Mouse (Mus musculus): ENCODE results near the gene Rgl1.

Rgl1 gene

DNA sequence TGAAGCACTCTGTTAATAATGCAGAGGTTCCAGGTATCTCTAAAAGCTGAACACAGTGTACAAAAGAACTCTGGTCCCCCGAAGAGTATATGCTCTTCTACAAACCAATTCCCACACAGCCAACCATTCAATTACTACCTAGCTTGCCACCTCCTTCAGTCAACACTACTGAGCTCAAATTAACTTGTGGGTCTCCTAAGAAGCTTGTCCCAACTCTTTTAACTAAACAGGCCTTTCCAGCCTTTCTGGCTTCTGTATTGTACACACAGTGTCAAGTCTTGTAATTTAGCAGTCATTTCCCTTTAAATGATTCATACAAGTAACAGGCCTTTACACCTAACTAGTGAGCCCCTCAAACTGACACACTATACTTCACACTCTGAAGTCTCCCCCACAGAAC, 48.8 kb downstream of the Rgl1 start:
- no peak for DNase-seq (ENCODE audit: low read depth, low spot score)

DNA sequence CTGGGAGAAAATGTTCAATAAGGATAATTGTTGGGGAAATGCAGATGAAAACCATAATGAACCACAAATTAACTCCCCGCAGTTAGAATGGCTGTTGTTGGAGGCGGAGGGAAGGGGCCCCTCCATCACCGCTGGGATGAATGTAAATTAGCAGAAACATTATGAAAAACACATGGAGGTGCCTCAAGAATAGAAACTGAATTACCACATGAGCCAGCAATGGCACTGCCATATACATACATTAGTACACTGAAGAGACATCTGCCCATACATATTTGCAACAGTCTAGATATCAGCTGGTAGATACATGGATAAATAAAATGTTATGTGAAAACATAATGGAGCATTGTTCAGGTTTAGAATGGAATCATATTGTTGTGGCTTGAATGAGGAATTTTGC, 51.7 kb downstream of the Rgl1 start:
- no peak for DNase-seq (ENCODE audit: low read depth, low spot score)

DNA sequence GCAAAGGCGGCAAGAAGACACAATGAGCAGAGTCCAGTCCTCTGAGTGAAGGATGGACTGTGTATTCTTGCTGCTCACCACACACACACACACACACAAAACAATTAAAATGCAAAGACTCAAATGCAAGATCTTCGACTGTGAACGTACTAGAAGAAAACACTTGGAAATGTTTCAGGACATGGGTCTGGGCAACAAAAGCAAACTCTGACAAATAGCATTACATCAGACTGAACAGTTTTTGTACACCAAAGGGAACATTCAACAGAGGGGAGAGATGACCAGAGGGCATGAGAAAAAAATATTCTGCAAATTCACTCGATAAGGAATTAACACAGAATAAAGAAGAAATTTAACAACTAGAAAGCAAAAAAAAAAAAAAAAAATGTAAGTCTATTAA, 52.2 kb downstream of the Rgl1 start:
- DNase-seq (ENCODE audit: low read depth, low spot score), result no peak

DNA sequence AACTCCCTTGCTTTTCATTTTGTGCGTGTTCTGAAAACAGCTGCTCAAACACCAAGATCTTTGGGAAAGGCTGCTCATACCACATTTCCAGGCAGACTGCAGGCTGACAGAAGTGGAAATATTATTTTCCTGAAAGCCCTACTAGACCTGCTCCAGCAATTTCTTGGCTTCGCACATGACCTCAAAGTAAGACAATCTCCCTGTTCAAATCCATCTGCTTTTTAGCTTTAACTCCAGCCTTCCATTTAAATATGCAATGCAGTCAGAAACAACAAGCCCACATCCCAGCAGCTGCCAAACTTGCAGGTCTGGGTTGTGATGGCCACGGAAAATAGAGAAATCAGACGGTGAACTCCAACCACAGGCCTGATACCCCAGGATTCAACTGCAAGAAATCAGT, 55.1 kb downstream of the Rgl1 start:
- DNase-seq (ENCODE audit: low read depth, low spot score), result no peak

DNA sequence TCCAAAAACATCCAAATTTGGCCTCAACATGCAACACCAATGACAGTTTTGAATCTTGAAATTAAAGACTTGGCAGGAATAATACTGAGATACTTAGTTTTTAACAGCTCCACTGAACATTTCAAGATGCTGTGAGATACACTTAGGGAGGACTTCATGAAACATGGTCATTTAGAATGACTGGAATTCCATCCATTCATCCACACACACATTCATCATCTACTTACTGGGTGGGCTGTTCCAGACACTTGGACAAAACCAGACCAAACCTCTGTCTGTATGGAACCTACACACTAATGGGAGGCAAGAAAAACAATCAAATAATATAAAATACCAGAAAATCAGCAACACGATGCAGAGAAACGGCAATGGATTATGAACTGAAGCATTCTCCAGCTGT, 58.6 kb downstream of the Rgl1 start:
- DNase-seq (ENCODE audit: low read depth, low spot score), result no peak

DNA sequence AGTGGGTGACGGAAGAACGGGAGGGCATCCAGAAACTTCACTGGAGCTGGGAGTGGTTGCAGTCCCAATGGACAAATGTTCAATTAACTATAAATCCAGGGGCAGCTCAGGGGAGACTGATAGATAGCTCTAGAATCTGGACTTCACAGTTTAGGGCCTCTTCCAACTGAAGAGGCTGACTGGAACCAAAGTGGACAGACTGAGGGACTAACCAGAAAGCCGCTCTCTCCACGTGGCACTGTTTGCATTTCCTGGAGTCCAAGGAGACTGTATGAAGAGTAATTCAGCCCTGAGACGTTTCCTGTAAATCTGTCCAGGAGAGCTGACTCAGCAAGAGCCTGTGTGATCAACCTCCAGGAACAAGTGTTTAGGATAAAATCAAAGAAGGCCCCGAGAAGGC, 62.2 kb downstream of the Rgl1 start:
- DNase-seq (ENCODE audit: low read depth, low spot score), result no peak

DNA sequence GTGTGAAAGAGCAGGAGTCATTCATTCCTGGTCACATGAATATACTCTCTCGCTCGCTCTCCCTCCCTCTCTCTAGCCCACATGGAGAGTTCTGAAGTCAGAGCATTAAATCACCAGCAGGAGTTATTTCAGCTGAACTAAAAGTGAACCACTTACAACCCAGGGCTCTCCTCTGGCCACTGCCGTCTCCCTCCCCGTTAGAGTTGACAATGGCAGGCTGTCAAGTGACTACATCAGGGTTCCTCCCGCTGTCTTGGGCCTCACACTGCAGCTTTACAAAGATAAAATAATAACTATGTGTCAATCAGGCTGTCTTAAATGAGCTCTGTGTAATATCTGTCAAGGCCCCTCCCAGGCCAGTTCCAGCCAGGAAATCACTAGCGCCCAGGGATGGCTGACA, 63.2 kb downstream of the Rgl1 start:
- DNase-seq (ENCODE audit: low read depth, low spot score), result no peak

DNA sequence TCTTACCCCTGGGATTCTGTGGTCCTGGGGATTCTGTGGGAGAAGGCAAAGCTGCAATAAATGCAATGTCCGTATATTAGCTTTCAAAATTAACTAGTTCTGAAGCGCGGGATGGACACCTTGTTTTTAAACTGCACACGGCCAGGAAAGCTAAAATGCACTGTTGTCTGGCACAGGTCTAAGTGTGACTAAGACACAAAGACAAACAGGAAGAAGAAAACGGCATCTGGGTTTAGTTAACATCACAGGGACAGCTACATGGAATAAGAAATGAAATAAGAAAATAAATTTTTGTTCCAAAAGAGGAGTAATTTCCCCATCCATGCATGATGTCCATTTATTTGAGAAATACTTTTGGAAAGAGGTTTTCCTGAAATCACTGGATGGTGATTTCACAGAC, 65.1 kb downstream of the Rgl1 start:
- DNase-seq (ENCODE audit: low read depth, low spot score), result no peak

DNA sequence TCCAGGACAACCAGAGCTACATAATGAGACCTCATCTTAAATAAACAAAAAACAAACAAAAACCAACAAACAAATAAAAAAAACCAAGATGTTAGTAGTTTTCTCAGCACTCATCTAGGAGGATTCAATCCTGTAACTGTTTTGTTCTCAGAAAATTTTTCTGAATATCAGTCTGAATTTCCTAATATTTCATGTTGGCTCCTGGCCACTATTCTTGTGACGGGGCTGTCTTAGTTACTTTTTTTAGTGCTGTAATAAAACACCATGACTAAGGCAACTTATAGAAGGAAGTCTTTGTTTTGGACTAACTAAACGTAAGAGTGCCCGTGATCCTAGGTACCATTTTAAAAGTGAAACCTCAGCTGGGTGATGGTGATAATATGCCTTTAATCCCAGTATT, 68.8 kb downstream of the Rgl1 start:
- no peak for DNase-seq (ENCODE audit: low read depth, low spot score)

DNA sequence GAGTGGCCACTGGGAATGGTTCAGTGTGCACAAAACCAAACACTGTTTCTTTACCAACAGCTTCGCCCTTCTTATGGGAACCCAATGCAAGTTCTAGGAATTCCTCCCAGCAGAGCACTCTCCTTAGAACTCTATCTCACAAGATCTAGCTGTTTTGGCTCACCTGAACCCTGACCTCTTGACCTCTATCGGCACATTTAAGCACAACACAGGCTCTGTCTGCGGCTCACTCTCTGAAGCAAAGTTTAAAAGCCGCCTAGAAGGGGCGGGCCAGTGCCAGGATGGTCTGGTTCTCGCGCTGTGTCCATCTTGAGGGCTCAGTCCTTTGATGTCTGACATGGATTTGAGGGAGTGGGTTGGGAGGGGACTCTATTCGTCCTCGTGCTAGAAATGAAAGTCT, 70.7 kb downstream of the Rgl1 start:
- DNase-seq (ENCODE audit: low read depth, low spot score), result peak; percentile 43

DNA sequence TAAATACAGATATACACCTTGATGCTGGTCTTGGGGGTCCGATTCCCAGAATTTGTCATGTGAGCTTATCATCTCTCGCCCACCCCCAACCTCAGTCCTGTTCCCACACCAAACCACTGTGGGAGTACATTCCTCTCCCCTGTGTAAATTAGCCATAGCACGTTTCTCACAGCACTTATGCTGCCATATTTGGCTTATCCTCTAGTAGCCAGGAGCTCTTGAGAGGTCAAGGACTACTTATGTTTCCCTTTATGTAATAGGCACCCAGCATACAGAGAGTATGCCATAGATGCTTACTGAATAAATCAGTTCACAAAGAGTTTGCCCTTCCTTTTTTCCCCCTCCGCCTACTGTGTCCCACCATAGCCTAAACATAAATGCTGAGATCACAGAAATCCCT, 76.2 kb downstream of the Rgl1 start:
- DNase-seq (ENCODE audit: low read depth, low spot score), result no peak

DNA sequence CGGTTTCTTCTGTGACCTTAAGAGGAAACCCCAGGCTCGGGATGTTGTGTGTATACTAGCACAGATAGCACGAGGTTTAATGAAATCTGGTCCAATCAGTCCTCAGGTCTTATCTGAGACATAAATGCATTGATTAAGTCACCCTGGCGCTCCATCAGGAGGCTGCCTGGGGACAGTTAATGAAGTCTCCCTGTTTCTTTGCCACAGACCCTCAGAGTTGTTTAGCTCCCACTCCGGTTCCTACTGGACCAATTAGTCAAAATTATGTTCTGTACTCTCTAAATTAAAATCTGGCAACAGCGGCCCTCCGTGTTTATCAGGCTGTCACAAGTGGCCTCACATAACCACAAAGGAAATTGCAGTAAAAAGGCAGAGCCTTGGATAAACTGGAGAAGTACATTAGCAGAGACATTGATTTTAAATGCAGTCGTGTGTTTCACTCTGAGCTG, 78.4 kb downstream of the Rgl1 start:
- DNase-seq (ENCODE audit: low read depth, low spot score), result no peak

DNA sequence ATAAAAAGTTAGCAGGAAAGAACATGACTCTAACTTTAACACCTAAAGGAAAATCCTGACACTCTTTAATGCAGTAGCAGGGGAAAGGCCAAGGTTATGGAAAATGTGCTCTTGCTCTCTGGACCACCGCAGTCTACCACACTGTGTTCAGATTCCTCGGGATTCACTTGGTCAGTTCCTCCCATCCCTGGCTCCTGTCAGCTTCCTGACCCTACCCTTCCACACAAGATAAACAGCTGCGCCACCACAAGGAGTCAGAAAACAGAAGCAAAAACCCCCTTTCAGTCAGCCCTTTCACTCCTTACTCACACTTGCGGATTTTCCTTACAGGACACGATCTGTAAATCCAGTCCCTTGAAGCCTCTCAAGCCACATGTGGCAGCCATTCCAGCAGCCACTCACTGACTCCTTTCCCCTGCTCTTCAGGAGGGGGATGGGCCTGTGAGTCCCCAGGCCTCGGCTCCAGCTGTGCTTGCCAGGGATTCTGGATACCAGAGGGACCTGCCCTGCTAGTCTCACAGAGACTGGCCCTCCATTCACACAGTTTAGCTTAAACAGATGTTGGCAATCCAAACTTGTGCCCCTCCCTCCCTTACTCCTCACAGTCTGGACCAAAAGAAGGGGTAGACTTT, 78.9 kb downstream of the Rgl1 start:
- peak; percentile 59 for DNase-seq (ENCODE audit: low read depth, low spot score)

DNA sequence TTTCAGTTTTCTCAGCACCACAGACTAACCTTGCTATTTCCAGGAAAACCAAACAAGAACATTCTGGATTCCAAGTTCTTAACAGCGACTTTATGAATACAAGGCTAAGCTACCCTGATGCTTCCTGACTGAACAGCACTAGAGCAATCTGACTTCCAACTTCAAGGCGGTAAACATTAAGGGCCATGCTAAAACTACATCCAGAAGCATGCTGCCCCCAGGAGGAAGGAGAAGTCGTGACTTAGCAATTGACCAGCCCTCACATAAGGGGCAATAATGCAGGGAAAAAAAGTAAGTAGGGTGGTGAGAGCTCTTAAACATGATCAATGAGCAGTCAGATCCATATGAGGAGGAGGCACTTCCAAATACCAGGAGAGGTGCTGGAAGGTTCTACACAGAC, 80.6 kb downstream of the Rgl1 start:
- DNase-seq (ENCODE audit: low read depth, low spot score), result no peak

DNA sequence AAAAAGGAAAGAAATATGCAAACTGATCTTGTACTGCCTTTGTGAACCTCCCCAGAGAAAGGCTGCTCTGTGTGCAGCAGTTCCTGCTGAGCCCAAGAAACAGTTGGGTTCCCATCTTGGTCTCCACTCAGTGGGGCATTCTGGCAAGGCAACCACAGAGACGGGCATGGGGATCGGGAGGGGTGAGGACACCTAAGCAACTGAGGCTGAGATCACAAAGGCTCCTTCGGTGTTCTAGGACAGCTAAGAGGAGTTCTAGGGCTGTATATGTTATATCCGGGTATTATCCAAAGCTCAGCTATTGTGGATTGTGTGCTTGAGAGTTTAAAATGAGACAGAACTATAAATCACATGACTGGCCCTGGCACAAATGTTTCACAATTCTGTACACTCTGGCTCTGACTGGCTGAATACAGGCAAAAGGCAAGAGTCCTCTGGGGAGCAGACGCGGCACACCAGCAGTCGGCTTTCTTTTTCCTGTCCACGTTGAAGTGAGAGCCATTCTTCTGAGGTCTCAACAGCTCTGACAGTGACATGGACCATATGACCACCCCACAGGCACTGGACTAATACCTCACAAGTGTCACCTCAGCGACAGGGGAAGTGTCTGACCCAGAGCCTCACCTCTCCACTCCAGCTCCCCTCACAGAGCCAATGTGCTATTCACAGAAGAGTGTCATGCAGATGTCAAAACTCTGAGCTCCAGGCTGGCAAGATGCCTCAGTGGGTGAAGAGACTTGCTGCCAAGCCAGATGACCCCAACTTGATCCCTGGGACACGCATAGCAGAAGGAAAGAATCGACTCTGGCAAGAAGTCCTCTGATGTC, 83.6 kb downstream of the Rgl1 start:
- no peak for DNase-seq (ENCODE audit: low read depth, low spot score)

DNA sequence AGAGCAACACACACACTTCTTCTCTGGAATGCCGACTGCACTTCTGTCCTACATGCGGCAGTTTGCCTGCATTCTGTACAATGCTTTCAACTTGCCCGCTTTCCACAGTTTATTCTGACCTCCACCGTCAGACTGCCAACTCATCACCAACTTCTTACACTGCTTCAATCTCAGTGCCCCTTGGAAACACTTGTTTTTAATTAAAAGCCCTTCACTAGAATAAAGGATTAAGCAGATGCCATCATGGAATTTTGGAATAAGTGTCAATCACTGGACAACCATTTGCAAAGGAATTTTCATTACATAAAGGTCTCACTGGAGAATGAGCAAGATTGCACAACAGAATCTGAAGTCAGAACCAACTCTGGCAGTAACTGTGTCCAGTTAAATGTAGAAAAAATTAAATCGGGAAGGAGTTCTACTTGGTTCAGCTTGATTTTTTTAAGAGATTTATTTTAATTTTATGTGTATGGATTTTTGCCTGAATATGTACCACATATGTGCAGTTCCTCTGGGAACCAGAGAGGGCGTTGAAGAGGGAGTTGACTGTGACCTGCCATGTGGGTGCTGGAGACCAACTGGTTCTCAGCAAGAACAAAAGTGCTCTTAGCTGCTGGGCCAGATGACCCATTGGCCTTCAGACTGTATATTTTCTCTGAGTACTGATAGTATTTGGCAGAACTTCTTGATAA, 84.3 kb downstream of the Rgl1 start:
- no peak for DNase-seq (ENCODE audit: low read depth, low spot score)

DNA sequence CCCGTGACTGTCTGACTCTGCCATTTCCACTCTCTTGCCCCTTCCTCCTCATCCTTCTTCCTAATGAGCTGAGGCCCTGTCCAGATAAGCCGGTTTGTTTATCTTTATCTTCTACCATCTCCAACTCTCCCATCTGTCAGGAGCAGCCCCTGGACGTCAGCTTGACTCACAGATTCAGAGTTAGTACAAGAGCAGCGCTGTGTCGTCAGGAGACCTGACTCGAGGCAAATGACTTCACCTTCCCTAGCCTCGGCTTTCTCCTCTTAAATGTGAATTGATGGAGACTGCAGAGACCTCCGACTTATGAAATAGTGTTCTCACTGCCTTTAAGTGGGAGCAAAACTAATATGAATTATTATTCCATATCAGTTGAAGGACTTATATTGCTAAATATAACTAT, 85.0 kb downstream of the Rgl1 start:
- no peak for DNase-seq (ENCODE audit: low read depth, low spot score)

DNA sequence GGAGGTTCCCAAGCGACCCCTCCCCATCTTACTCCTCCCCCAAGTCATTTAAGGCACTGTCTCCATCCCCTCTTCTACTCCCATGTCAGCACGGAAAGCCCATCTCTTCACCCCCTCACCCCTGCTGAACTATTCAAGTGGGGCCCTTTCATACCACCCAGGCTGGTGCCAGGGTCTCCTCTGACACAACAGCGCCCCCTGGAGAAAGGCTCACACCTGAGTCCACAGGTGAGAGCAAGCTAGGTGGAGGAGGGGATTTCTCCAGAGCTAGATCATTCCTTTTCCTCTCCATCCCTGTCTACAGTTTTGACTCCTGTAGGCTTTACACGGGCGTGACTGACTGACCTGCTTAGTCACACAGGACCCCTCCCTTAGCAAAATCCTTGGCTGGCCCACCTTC, 87.7 kb downstream of the Rgl1 start:
- peak; percentile 47 for DNase-seq (ENCODE audit: low read depth, low spot score)

DNA sequence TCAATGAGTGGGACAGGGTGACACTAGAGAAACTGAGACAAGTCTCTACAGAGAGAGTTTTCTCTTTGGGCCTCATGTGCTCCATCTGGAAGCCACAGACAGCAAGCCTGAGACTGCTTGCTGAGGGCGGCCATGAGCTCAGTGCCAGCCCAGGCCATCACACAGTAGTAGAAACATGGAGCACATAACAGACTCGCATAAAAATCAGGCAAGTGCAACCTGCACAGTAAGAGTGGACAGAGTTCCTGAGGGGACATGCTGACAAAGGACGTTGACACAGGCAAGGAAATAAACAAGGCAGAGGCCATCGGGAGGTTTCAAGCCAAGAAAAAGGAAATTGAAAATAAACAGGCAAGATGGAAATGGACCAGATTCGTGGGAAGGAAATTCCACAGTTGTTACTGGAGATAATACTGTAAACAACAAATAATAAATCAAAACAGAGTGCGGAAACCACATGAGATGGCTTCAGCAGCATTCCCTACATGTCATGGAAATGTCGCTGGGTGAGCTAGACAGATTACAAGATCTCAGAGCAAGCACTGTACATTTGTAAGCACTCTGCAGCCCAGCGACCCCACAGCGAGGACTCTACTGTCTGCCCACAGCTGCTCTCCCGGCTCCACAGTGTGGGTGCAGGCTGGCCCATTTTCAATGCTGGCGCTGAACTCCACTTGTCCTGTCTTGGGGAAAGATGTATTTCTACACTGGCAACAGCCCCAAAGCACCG, 88.5 kb downstream of the Rgl1 start:
- no peak for DNase-seq (ENCODE audit: low read depth, low spot score)

DNA sequence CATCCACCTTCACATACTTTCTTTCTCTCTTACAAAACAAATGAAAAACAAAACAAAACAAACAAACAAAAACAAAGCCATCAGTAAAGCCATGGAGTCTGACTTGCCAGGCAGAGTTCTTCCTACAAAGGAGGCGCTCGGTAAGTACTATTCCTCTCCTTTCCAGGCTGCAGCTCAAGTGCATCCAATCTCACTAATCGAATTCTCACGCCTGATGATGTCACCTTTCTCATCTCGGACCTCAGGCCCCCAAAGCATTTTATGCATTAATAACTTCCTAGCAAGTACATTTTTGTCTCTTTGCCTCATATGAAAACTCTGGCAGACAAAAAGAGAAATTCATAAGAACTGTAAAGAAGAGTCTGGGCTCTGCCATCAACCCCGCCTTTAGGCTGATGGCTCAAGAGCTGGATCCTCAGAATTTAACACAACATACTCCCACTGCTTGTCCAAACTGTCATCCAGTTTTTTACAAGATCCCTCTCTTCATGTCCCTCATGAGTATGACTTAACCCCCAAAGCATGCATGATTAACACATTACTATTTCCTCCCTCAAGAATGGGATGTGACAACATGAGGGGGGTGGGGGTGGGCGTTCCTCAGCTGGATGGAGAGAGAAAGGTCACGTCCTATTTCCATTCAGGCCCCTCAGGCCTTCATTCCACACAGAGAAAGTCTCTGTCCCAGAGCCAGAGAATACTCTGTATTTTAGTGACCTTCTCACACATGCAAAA, 96.5 kb downstream of the Rgl1 start:
- no peak for DNase-seq (ENCODE audit: low read depth, low spot score)

DNA sequence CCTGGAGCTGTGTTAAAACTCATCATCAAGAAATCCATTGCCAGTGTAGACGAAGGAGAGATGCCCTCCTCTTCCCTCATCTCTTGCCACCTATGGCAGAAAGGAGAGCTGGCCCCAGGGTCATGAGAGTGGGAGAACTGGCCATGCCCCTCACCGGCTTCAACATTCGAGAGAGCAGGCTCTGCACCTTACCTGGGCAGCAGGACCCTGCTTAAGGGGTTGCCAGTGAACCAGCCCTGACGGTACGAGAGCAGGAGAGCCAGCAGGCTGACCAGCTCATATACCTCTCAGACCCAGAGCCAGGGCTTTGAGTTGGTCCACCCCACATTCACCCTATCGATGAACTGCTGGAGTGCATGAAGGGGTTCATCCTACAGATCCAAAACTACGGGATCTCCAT, 105.7 kb downstream of the Rgl1 start:
- DNase-seq (ENCODE audit: low read depth, low spot score), result no peak

DNA sequence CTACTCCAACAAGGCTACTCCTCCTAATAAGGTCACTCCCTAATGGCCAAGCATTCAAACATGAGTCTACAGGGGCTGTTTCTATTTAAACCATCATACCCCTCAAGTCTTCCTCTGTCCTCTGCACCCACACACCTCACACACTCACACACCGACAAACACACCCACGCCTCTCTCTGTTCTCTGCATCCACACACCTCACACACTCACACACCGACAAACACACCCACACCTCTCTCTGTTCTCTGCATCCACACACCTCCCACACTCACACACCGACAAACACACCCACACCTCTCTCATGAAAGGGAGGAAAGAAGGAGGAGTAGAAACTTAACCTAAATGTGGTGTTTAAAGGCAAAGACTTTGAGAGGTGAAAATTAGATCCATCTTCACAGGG, 106.2 kb downstream of the Rgl1 start:
- DNase-seq (ENCODE audit: low read depth, low spot score), result no peak

All from ZHBTc4 (cell line).